ENCODE assay signal across 9 mouse cellular contexts in the genomic region with DNA sequence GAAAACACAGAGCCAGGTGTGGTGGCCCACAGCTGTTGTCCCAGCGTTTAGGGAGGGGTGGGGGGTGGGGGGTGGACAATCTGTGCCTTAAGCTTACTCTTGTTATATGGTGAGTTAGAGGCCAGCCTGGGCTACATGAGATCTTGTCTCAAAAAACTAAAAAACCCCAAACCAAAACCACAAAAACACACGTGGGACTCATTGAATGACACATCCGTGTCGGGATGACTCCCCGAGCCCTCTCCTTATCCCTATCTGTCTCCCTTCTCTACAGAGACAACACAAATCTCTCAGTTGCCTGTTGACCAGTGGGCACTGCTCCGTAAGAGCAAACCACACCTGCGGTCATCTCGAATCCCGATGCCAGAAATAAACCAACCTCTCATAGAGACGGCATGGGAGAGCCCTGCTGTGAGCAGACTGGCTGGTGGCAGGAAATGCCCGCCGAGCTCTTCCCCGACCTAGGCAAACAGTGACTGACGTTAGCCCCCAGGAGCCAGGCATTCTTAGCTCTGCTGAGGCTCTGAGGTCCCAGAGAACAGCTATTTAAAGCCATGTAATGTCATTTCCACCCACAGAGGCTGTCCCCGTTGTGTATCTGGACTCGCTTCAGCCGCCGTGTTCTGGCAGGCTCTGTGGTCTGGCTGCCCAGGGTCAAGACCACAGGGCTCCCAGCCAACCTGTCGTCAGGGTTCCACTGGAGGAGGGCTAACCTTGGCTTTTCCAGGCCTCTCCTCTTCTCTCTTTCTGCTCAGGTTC. TPM values are rescaled to one million over a fixed set of nuclear protein-coding genes. Genes with fewer than 3 reads are reported as not detected.
DNase-seq lines count a peak whose midpoint lies in the region; TF ChIP-seq lines count a peak whose summit lies in the region.
"Had no signal": no experiment of that assay in that cellular context is flagged by ENCODE, and none has a peak within 500 bp of the region (broad histone marks: within the 10 kb centered on the region; RNA-seq: fewer than 3 reads in every experiment).

No protein-coding gene starts in this region.

- no peaks in the 10 kb centered on the region for H3K79me2 ChIP-seq in heart, adult 2 months (replicated peaks; ENCODE audit: control insufficient read depth, insufficient read depth, low read length)

- H3K4me1 ChIP-seq in heart, adult 2 months (ENCODE audit: control insufficient read depth, insufficient read depth, low read length), result no peaks in the 10 kb centered on the region

- H3K4me3 ChIP-seq in heart, adult 2 months, result no peak overlapping the region
- H3K4me3 ChIP-seq: midbrain, embryonic 13.5 days had no signal

- no peaks in the 10 kb centered on the region for H3K36me3 ChIP-seq in heart, adult 2 months (ENCODE audit: control insufficient read depth, insufficient read depth, low read length)
- H3K36me3 ChIP-seq: midbrain, embryonic 13.5 days had no signal

- 17% methylated on average over 19 of the region's 19 CpGs for WGBS in heart, adult 2 months

- TF ChIP-seq EP300 in heart, adult 2 months (IDR thresholded peaks at IDR 0.05; ENCODE audit: insufficient read depth, low read depth, low read length), result no peak

- DNase-seq in ovary, adult 18-20 months (ENCODE audit: low spot score), result peak; percentile 59
- no peak for DNase-seq in ovary, postnatal 14 days (ENCODE audit: low spot score)
- peak; percentile 37 for DNase-seq in brain, adult 2 months (ENCODE audit: low read depth, low spot score)
- peak; percentile 51 to 66 for DNase-seq in heart, adult 2 months
- peak; percentile 56 for DNase-seq in skeletal muscle tissue, adult 2 months (ENCODE audit: low read depth, low spot score)
- no peak for DNase-seq in urinary bladder, postnatal 10 days (ENCODE audit: low spot score)
- no peak for DNase-seq in left cerebral cortex, adult 9 months (ENCODE audit: low spot score in 2 of 2)
- DNase-seq in frontal cortex, adult 2 months (ENCODE audit: extremely low spot score in 1 of 2, low spot score in 1 of 2), result no peak

- peak overlapping the region; percentile 69 for H3K27ac ChIP-seq in heart, adult 2 months
- H3K27ac ChIP-seq: midbrain, embryonic 13.5 days had no signal

- no peaks in the 10 kb centered on the region for H3K27me3 ChIP-seq in heart, adult 2 months (ENCODE audit: control insufficient read depth, insufficient read depth, low read length)

- intact Hi-C loops in heart, adult 2 months (cut with DNase I), result no loop called here

- TF ChIP-seq POLR2A in heart, adult 2 months (IDR thresholded peaks at IDR 0.05; ENCODE audit: insufficient read depth, low read depth, low read length), result 0 out of 2 replicates have a peak, but pooled peaks have one; percentile 25

- TF ChIP-seq CTCF in heart, adult 2 months (IDR thresholded peaks at IDR 0.05), result no peak

- no peak overlapping the region for H3K9ac ChIP-seq in heart, adult 2 months (ENCODE audit: low read depth, low read length)
- H3K9ac ChIP-seq: midbrain, embryonic 13.5 days had no signal

RNA-seq across cellular contexts. Expression of a gene that starts 24.3 kb away (rescaled TPM):
- 1 to 10 TPM in 1 of 2 experiments, under 1 TPM in 1; 0.99 to 1.0 TPM for total RNA-seq in heart, adult 2 months (2021)
- polyA plus RNA-seq in heart, adult 2 months (2012; rRNA removed), result 1.3 and 1.6 TPM in 2 replicates
- 2.5 TPM in 2 replicates for polyA plus RNA-seq in frontal cortex, adult 2 months (2012; rRNA removed)

RNA-seq across cellular contexts. Expression of a gene that starts 37.2 kb away (rescaled TPM):
- not detected for total RNA-seq in heart, adult 2 months (2021)
- polyA plus RNA-seq in heart, adult 2 months (2012; rRNA removed), result 1.4 and 1.8 TPM in 2 replicates
- 0.55 and 1.0 TPM in 2 replicates for polyA plus RNA-seq in frontal cortex, adult 2 months (2012; rRNA removed)

RNA-seq across cellular contexts. Expression of a gene that starts 59.3 kb away (rescaled TPM):
- 10 to 100 TPM; 12.4 to 12.5 TPM for total RNA-seq in heart, adult 2 months (2021)
- polyA plus RNA-seq in heart, adult 2 months (2012; rRNA removed), result 22.9 and 30.8 TPM in 2 replicates
- polyA plus RNA-seq in frontal cortex, adult 2 months (2012; rRNA removed), result 135 and 144 TPM in 2 replicates

Comparison
In these comparisons a context has a peak if more than half of its experiments do, and no peak if none do; other contexts are left out.
1. DNase-seq: peak in ovary, adult 18-20 months (single experiment), brain, adult 2 months (single experiment), heart, adult 2 months (2 of 2) and skeletal muscle tissue, adult 2 months (single experiment); none in ovary, postnatal 14 days (single experiment), urinary bladder, postnatal 10 days (single experiment), left cerebral cortex, adult 9 months (0 of 2) and frontal cortex, adult 2 months (0 of 2).